Mouse (Mus musculus): ENCODE data around the gene Ppp1r9b. TPM values are rescaled to one million over a fixed set of nuclear protein-coding genes. Genes with fewer than 3 reads are reported as not detected.

Ppp1r9b gene
- total and polyA plus RNA-seq, 3 experiments: 22.3 to 52.0 (median 49.3) TPM

DNA sequence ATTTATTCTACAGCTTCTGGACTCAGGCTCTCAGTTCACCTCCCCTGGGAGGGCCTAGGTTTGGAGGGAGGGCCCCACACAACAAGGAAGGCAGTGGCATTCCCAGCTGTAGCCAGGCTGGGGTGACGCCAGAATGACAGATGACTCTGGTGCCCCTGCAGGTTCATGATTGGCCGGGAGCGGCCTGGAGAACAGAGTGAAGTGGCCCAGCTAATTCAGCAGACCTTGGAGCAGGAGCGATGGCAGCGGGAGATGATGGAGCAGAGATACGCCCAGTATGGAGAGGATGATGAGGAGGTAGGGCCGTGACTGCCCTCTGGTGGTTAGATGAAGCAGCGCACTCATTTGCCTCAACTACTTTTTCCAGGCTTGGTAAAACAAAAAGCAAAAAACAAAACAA lies 10.2 kb downstream of the Ppp1r9b start:
- peak overlapping the region; percentile 85 for H3K27ac ChIP-seq
- no peaks in the 10 kb centered on the region for H3K27me3 ChIP-seq (ENCODE audit: control insufficient read depth, insufficient read depth, low read length)
- no peaks in the 10 kb centered on the region for H3K79me2 ChIP-seq (replicated peaks; ENCODE audit: control insufficient read depth, insufficient read depth, low read length)
- TF ChIP-seq POLR2A (IDR thresholded peaks at IDR 0.05; ENCODE audit: insufficient read depth, low read depth, low read length): no peak
- peak; percentile 98; the same call in 1 of the 2 replicates for TF ChIP-seq CTCF (IDR thresholded peaks at IDR 0.05)
- TF ChIP-seq EP300 (IDR thresholded peaks at IDR 0.05; ENCODE audit: insufficient read depth, low read depth, low read length): peak; percentile 95
- 3% methylated on average over 8 of the region's 8 CpGs for WGBS
- peaks cover 2% of the 10 kb centered on the region; the same call in 1 of the 2 replicates for H3K36me3 ChIP-seq (ENCODE audit: control insufficient read depth, insufficient read depth, low read length)
- peaks cover 12% of the 10 kb centered on the region for H3K4me1 ChIP-seq (ENCODE audit: control insufficient read depth, insufficient read depth, low read length)
- intact Hi-C loops (cut with DNase I): loop anchor here (1.0 to 2.0 kb wide), 2 partner anchors 22 to 62 kb away; no protein-coding TSS in a partner anchor
- peak; percentile 75 to 76 for DNase-seq
- H3K4me3 ChIP-seq: no peak overlapping the region
- H3K9ac ChIP-seq (ENCODE audit: low read depth, low read length): no peak overlapping the region

DNA sequence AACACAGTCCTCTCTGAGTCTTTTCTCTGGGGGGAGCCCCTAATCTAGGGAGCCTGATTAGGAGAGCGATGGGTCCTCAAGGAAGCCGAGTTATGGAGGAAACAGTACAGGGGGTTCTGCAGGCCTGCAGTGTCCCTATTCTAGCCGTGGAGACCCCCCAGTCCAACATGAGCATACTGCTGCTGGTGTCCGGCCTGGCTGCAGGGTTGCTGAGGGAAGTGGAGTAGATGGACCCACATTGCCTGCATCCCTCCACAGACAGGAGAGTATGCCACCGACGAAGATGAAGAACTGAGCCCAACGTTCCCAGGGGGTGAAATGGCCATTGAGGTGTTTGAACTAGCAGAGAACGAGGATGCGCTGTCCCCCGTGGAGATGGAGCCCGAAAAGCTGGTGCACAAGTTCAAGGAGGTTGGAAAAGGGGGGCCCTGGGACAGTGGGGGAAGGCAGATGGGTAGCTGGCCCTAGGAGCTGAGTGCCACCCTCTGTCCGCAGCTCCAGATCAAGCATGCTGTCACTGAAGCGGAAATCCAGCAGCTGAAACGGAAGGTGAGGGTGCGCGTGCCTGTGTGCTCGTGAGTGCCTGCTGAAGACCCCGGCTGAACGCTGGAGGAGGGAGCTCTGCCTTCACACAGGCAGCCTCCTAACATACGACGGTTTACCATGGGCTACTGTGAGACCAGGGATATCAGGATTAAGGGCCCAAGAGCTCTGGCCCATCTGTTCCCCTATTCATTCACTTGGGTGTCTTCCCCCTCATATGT lies 10.9 kb downstream of the Ppp1r9b start:
- intact Hi-C loops (cut with DNase I): loop anchor here (1.0 to 2.0 kb wide), 2 partner anchors 22 to 63 kb away; no protein-coding TSS in a partner anchor
- DNase-seq: peak in 1 of 2 experiments; percentile 30
- no peak for TF ChIP-seq CTCF (IDR thresholded peaks at IDR 0.05)
- TF ChIP-seq EP300 (IDR thresholded peaks at IDR 0.05; ENCODE audit: insufficient read depth, low read depth, low read length): no peak
- no peak for TF ChIP-seq POLR2A (IDR thresholded peaks at IDR 0.05; ENCODE audit: insufficient read depth, low read depth, low read length)
- Histone ChIP-seq H3K4me3 (no peak overlapping the region), H3K36me3 (ENCODE audit: control insufficient read depth, insufficient read depth, low read length) (peaks cover 2% of the 10 kb centered on the region; the same call in 1 of the 2 replicates), H3K4me1 (ENCODE audit: control insufficient read depth, insufficient read depth, low read length) (peaks cover 14% of the 10 kb centered on the region), H3K79me2 (replicated peaks; ENCODE audit: control insufficient read depth, insufficient read depth, low read length) (no peaks in the 10 kb centered on the region), H3K9ac (ENCODE audit: low read depth, low read length) (no peak overlapping the region), H3K27ac (peak overlapping the region; percentile 85), H3K27me3 (ENCODE audit: control insufficient read depth, insufficient read depth, low read length) (no peaks in the 10 kb centered on the region)
- WGBS: 87% methylated on average over 21 of the region's 21 CpGs

DNA sequence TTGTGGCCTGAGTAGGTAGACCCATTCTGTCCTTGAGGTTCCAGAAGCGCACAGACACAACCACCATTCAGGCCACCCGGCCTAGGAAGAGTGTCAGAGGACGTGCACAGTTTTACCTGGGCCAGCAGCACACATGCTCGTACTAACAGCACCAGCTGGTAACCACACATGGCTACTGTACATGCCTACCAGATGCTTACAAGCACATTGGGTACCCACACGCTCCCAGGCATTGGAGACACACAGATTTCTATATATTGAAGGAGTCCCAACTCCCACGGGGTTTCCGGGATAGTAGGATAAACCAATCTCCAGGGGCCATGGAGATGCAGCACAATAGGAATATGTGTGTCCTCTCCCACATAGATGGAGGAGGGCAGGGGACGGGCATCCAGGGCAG lies 11.9 kb downstream of the Ppp1r9b start:
- Histone ChIP-seq H3K9ac (ENCODE audit: low read depth, low read length) (no peak overlapping the region), H3K27me3 (ENCODE audit: control insufficient read depth, insufficient read depth, low read length) (no peaks in the 10 kb centered on the region), H3K79me2 (replicated peaks; ENCODE audit: control insufficient read depth, insufficient read depth, low read length) (no peaks in the 10 kb centered on the region), H3K27ac (no peak overlapping the region), H3K36me3 (ENCODE audit: control insufficient read depth, insufficient read depth, low read length) (peaks cover 2% of the 10 kb centered on the region; the same call in 1 of the 2 replicates), H3K4me1 (ENCODE audit: control insufficient read depth, insufficient read depth, low read length) (peaks cover 11% of the 10 kb centered on the region), H3K4me3 (no peak overlapping the region)
- DNase-seq: no peak
- intact Hi-C loops (cut with DNase I): no loop called here
- no peak for TF ChIP-seq POLR2A (IDR thresholded peaks at IDR 0.05; ENCODE audit: insufficient read depth, low read depth, low read length)
- no peak for TF ChIP-seq EP300 (IDR thresholded peaks at IDR 0.05; ENCODE audit: insufficient read depth, low read depth, low read length)
- no peak for TF ChIP-seq CTCF (IDR thresholded peaks at IDR 0.05)
- 92% methylated on average over 8 of the region's 8 CpGs for WGBS

DNA sequence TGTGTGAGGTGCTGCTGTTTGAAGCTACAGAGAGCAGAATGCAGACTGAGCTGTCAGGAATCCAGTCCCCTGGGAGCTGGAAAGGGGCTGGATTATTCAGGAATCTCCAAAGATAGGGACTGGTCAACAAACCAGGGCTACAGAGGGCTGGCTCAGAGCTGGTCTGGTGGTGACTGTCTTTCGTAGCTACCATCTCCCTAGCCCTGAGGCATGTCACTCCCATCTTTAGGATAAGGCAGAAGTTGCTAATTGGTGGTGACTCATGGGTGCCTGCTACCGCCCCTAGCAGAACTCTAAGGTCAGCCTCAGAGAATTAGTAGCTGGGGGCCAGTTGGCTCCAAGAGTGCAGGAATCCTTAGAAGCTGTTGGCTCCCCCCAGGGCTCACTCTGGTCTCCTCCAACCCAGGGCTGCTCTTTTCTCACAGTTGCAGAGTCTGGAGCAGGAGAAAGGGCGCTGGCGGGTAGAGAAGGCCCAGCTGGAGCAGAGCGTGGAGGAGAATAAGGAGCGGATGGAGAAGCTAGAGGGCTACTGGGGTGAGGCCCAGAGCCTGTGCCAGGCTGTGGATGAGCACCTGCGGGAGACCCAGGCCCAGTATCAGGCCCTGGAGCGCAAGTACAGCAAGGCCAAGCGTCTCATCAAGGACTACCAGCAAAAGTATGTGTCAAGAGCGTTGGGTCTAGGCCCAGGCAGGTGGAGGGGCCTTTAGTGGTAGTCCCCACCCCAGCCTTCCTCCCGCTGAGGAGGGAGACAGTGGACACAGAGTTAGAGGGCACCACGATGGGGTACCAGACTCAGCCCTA lies 13.5 kb downstream of the Ppp1r9b start:
- Histone ChIP-seq H3K27ac (peak overlapping the region; percentile 20; the same call in 1 of the 2 replicates), H3K4me1 (ENCODE audit: control insufficient read depth, insufficient read depth, low read length) (peaks cover 12% of the 10 kb centered on the region), H3K9ac (ENCODE audit: low read depth, low read length) (no peak overlapping the region), H3K79me2 (replicated peaks; ENCODE audit: control insufficient read depth, insufficient read depth, low read length) (no peaks in the 10 kb centered on the region), H3K4me3 (no peak overlapping the region), H3K36me3 (ENCODE audit: control insufficient read depth, insufficient read depth, low read length) (peaks cover 2% of the 10 kb centered on the region; the same call in 1 of the 2 replicates), H3K27me3 (ENCODE audit: control insufficient read depth, insufficient read depth, low read length) (no peaks in the 10 kb centered on the region)
- 74% methylated on average over 12 of the region's 12 CpGs for WGBS
- TF ChIP-seq CTCF (IDR thresholded peaks at IDR 0.05): no peak
- no peak for TF ChIP-seq EP300 (IDR thresholded peaks at IDR 0.05; ENCODE audit: insufficient read depth, low read depth, low read length)
- no peak for TF ChIP-seq POLR2A (IDR thresholded peaks at IDR 0.05; ENCODE audit: insufficient read depth, low read depth, low read length)
- peak in 1 of 2 experiments; percentile 36 for DNase-seq
- intact Hi-C loops (cut with DNase I): no loop called here

DNA sequence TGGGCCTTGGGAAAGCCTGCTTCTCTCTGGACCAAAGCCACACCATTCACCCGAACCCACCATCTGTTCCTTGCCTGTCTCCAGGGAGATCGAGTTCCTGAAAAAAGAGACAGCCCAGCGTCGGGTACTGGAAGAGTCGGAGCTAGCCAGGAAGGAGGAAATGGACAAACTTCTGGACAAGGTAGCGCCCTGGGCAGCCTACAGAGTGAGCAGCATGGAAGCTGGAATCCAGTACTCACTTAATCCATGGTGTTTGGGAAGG lies 14.0 kb downstream of the Ppp1r9b start:
- H3K9ac ChIP-seq (ENCODE audit: low read depth, low read length): no peak overlapping the region
- TF ChIP-seq CTCF (IDR thresholded peaks at IDR 0.05): no peak
- TF ChIP-seq EP300 (IDR thresholded peaks at IDR 0.05; ENCODE audit: insufficient read depth, low read depth, low read length): no peak
- TF ChIP-seq POLR2A (IDR thresholded peaks at IDR 0.05; ENCODE audit: insufficient read depth, low read depth, low read length): no peak
- WGBS: 46% methylated on average over 6 of the region's 6 CpGs
- peaks cover 12% of the 10 kb centered on the region for H3K4me1 ChIP-seq (ENCODE audit: control insufficient read depth, insufficient read depth, low read length)
- intact Hi-C loops (cut with DNase I): no loop called here
- no peak overlapping the region; the same call in 1 of the 2 replicates for H3K27ac ChIP-seq
- no peaks in the 10 kb centered on the region for H3K79me2 ChIP-seq (replicated peaks; ENCODE audit: control insufficient read depth, insufficient read depth, low read length)
- DNase-seq: no peak
- H3K4me3 ChIP-seq: no peak overlapping the region
- H3K27me3 ChIP-seq (ENCODE audit: control insufficient read depth, insufficient read depth, low read length): no peaks in the 10 kb centered on the region
- peaks cover 2% of the 10 kb centered on the region; the same call in 1 of the 2 replicates for H3K36me3 ChIP-seq (ENCODE audit: control insufficient read depth, insufficient read depth, low read length)

Measured in heart, adult 2 months (tissue).